Mouse (Mus musculus) MEL (cell line): ENCODE data around the gene Gm20696. TPM values are rescaled to one million over a fixed set of nuclear protein-coding genes. Genes with fewer than 3 reads are reported as not detected.

Experiments used
- DNase-seq: peaks from one replicate; pipeline ENCODE4 v3.0.0; 2011; ENCODE audit warnings: low read depth, low spot score
- H3K27ac ChIP-seq: 2 replicates; pipeline ENCODE4 v1.5.1; 2012; ENCODE audit warnings: low read depth, mild to moderate bottlenecking, control low read depth, low read length, moderate library complexity; ENCODE audit not compliant: control insufficient read depth
- H3K27me3 ChIP-seq, 2 experiments: fragments of 150-350 bp in 1 of 2; sonication (generic) in 1 of 2; 2 replicates each; pipeline ENCODE4 v1.6.1; 2012; ENCODE audit warnings: low read length in 2 of 2, mild to moderate bottlenecking in 2 of 2, improper control_type of control experiment in 1 of 2, moderate library complexity in 1 of 2; ENCODE audit not compliant: insufficient read depth in 2 of 2, control insufficient read depth in 1 of 2
- H3K36me3 ChIP-seq, 2 experiments: 2 replicates each; pipeline ENCODE4 v1.6.1; 2012 to 2014; ENCODE audit warnings: low read length in 2 of 2, improper control_type of control experiment in 1 of 2, inconsistent platforms in 1 of 2, mild to moderate bottlenecking in 1 of 2; ENCODE audit not compliant: insufficient read depth in 2 of 2, control insufficient read depth in 1 of 2
- H3K4me1 ChIP-seq, 2 experiments: fragments of 150-350 bp in 1 of 2; sonication (generic) in 1 of 2; 2 replicates each; pipeline ENCODE4 v1.6.1; 2012; ENCODE audit warnings: low read length in 2 of 2, improper control_type of control experiment in 1 of 2, mild to moderate bottlenecking in 1 of 2; ENCODE audit not compliant: insufficient read depth in 2 of 2, control insufficient read depth in 1 of 2
- H3K4me3 ChIP-seq, 2 experiments: fragments of 150-350 bp in 1 of 2; sonication (generic) in 1 of 2; 2 replicates each; pipeline ENCODE4 v1.5.1; 2012; ENCODE audit warnings: low read depth in 2 of 2, low read length in 2 of 2, mild to moderate bottlenecking in 2 of 2, moderate library complexity in 2 of 2, control low read depth in 1 of 2, improper control_type of control experiment in 1 of 2; ENCODE audit not compliant: control insufficient read depth in 1 of 2, insufficient read depth in 1 of 2
- H3K79me2 ChIP-seq: 2 replicates; pipeline ENCODE4 v1.6.1; 2012; ENCODE audit warnings: mild to moderate bottlenecking, low read length, moderate library complexity; ENCODE audit not compliant: control insufficient read depth, poor library complexity, insufficient read depth
- H3K9ac ChIP-seq: 2 replicates; pipeline ENCODE4 v1.6.1; 2012; ENCODE audit warnings: low read depth, mild to moderate bottlenecking, control low read depth, low read length, moderate library complexity; ENCODE audit not compliant: control insufficient read depth, poor library complexity, severe bottlenecking
- H3K9me3 ChIP-seq: fragments of 150-350 bp; sonication (generic); replicated peaks from 2 replicates; pipeline ENCODE4 v1.6.1; 2012; ENCODE audit warnings: mild to moderate bottlenecking, low read length, improper control_type of control experiment, moderate library complexity; ENCODE audit not compliant: insufficient read depth
- CHD1 ChIP-seq: IDR thresholded peaks from 2 replicates; pipeline ENCODE4 v1.6.1; 2012; ENCODE audit warnings: low read depth, mild to moderate bottlenecking, inconsistent platforms, low read length, improper control_type of control experiment
- E2F4 ChIP-seq: IDR thresholded peaks from 2 replicates; pipeline ENCODE4 v1.6.1; 2011; ENCODE audit warnings: low read depth, low read length, improper control_type of control experiment, borderline replicate concordance
- ELF1 ChIP-seq: IDR thresholded peaks from 2 replicates; pipeline ENCODE4 v1.6.1; 2014; ENCODE audit warnings: low read depth, mild to moderate bottlenecking, inconsistent platforms, low read length, improper control_type of control experiment, moderate library complexity
- EP300 ChIP-seq, 2 experiments: IDR thresholded peaks; 2 replicates each; pipeline ENCODE4 v1.6.1; 2011; ENCODE audit warnings: improper control_type of control experiment in 2 of 2, low read length in 2 of 2, low read depth in 1 of 2, mild to moderate bottlenecking in 1 of 2
- GABPA ChIP-seq: IDR thresholded peaks from 2 replicates; pipeline ENCODE4 v1.6.1; 2012; ENCODE audit warnings: low read depth, mild to moderate bottlenecking, inconsistent platforms, low read length, improper control_type of control experiment, moderate library complexity
- HCFC1 ChIP-seq: IDR thresholded peaks from 2 replicates; pipeline ENCODE4 v1.6.1; 2012; ENCODE audit warnings: low read depth, mild to moderate bottlenecking, inconsistent platforms, low read length, improper control_type of control experiment, moderate library complexity
- JUND ChIP-seq: IDR thresholded peaks from 2 replicates; pipeline ENCODE4 v1.6.1; 2011; ENCODE audit warnings: low read depth, mild to moderate bottlenecking, improper control_type of control experiment, low read length
- KAT2A ChIP-seq: conservative IDR thresholded peaks from 2 replicates; pipeline ENCODE4 v1.6.1; 2012; ENCODE audit warnings: low read depth, low read length, improper control_type of control experiment, inconsistent platforms
- MAFK ChIP-seq: IDR thresholded peaks from 2 replicates; pipeline ENCODE4 v1.6.1; 2011; ENCODE audit warnings: low read depth, mild to moderate bottlenecking, low read length, improper control_type of control experiment, borderline replicate concordance
- MAX ChIP-seq: IDR thresholded peaks from 2 replicates; pipeline ENCODE4 v1.6.1; 2011; ENCODE audit warnings: low read length, improper control_type of control experiment
- MEF2A ChIP-seq: IDR thresholded peaks from 2 replicates; pipeline ENCODE4 v1.6.1; 2014; ENCODE audit warnings: low read depth, mild to moderate bottlenecking, inconsistent platforms, low read length, improper control_type of control experiment; ENCODE audit not compliant: poor library complexity, insufficient replicate concordance, severe bottlenecking; ENCODE audit errors: extremely low read depth
- MYB ChIP-seq: IDR thresholded peaks from 2 replicates; pipeline ENCODE4 v1.6.1; 2011; ENCODE audit warnings: mild to moderate bottlenecking, low read depth, low read length, improper control_type of control experiment
- NELFE ChIP-seq: IDR thresholded peaks from 2 replicates; pipeline ENCODE4 v1.6.1; 2011; ENCODE audit warnings: low read depth, low read length, improper control_type of control experiment
- POLR2A ChIP-seq, 2 experiments: IDR thresholded peaks; 2 replicates each; pipeline ENCODE4 v1.6.1; 2011 to 2012; ENCODE audit warnings: low read length in 2 of 2, mild to moderate bottlenecking in 2 of 2, control low read depth in 1 of 2, improper control_type of control experiment in 1 of 2, low read depth in 1 of 2, moderate library complexity in 1 of 2; ENCODE audit not compliant: control insufficient read depth in 1 of 2, insufficient read depth in 1 of 2, poor library complexity in 1 of 2
- POLR2AphosphoS5 ChIP-seq: IDR thresholded peaks from 2 replicates; pipeline ENCODE4 v1.6.1; 2012; ENCODE audit warnings: low read depth, borderline replicate concordance, mild to moderate bottlenecking, inconsistent platforms, low read length, moderate library complexity, mixed read lengths
- RAD21 ChIP-seq: IDR thresholded peaks from 2 replicates; pipeline ENCODE4 v1.6.1; 2011; ENCODE audit warnings: mild to moderate bottlenecking, low read depth, low read length, improper control_type of control experiment
- RCOR1 ChIP-seq: IDR thresholded peaks from 2 replicates; pipeline ENCODE4 v1.6.1; 2012; ENCODE audit warnings: low read depth, mild to moderate bottlenecking, inconsistent platforms, low read length, improper control_type of control experiment
- SIN3A ChIP-seq: IDR thresholded peaks from 2 replicates; pipeline ENCODE4 v1.6.1; 2012; ENCODE audit warnings: low read length, improper control_type of control experiment, inconsistent platforms
- TBP ChIP-seq: IDR thresholded peaks from 2 replicates; pipeline ENCODE4 v1.8.0; 2011; ENCODE audit warnings: low read depth, low read length, improper control_type of control experiment
- TCF12 ChIP-seq: IDR thresholded peaks from 2 replicates; pipeline ENCODE4 v1.6.1; 2014; ENCODE audit warnings: low read depth, mild to moderate bottlenecking, inconsistent platforms, low read length, improper control_type of control experiment, moderate library complexity
- USF1 ChIP-seq: IDR thresholded peaks from 2 replicates; pipeline ENCODE4 v1.6.1; 2014; ENCODE audit warnings: low read depth, mild to moderate bottlenecking, inconsistent platforms, low read length, improper control_type of control experiment, moderate library complexity
- ZC3H11A ChIP-seq: IDR thresholded peaks from 2 replicates; pipeline ENCODE4 v1.6.1; 2012; ENCODE audit warnings: low read depth, mild to moderate bottlenecking, inconsistent platforms, low read length, improper control_type of control experiment
- polyA plus RNA-seq, 2 experiments: library from polyadenylated mRNA; stranded (reverse) in 1 of 2; unstranded in 1 of 2; fragments of >175 nt in 1 of 2; fragments of >200 nt in 1 of 2; gene quantifications; 2 replicates each; pipeline versions ENCODE4 v1.2.1 to v1.2.4; 2012; ENCODE audit warnings: low replicate concordance in 2 of 2, low read depth in 1 of 2; ENCODE audit not compliant: insufficient read length in 2 of 2, insufficient read depth in 1 of 2, missing spikeins in 1 of 2
- total RNA-seq: library from RNA; depleted of rRNA; stranded (reverse); fragments of 300-350 nt; gene quantifications from 2 replicates; pipeline ENCODE4 v1.2.3, GENCODE M21; 2012

Gene Gm20696
- total and polyA plus RNA-seq, 3 experiments, result 0.07 to 0.39 TPM; not detected in 1

DNA sequence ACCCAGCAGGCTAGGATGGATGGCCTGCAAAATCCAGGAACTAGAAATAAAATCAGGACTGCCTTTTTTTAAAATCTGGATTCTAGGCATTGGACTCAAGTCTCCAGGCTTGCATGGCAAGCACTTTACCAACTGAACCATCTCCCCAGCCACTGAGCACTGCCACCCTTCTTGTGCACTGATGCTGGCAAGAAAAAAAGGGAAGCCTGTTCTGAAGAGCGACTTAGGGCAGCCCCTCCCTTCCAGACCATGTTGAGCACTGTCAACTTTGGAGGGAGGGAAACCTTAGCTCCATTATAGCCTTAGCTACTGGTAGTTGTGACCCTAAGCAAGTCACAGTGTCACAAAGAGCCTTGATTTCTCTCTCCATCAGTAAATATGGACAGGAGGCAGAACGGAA lies 308.7 kb downstream of the Gm20696 start:
- no peaks in the 10 kb centered on the region for H3K27me3 ChIP-seq
- H3K27ac ChIP-seq, result no peak overlapping the region
- H3K9ac ChIP-seq, result no peak overlapping the region
- peaks cover 0 to 6% of the 10 kb centered on the region in 2 experiments; a peak in 2 of 4 replicates for H3K36me3 ChIP-seq
- H3K4me3 ChIP-seq, result no peak overlapping the region
- H3K79me2 ChIP-seq, result no peaks in the 10 kb centered on the region
- H3K4me1 ChIP-seq, result peaks cover 8 to 12% of the 10 kb centered on the region in 2 experiments
- no peak for DNase-seq
- H3K9me3 ChIP-seq, result no peaks in the 10 kb centered on the region
- no peak for TF ChIP-seq USF1
- no peak for TF ChIP-seq GABPA
- TF ChIP-seq TBP, result no peak
- TF ChIP-seq E2F4, result no peak
- no peak for TF ChIP-seq POLR2AphosphoS5
- no peak for TF ChIP-seq MYB
- TF ChIP-seq JUND, result no peak
- TF ChIP-seq MEF2A, result no peak
- TF ChIP-seq ZC3H11A, result no peak
- no peak for TF ChIP-seq RCOR1
- no peak for TF ChIP-seq MAX
- no peak for TF ChIP-seq HCFC1
- no peak for TF ChIP-seq EP300 (IDR thresholded peaks at IDR 0.05; ENCODE audit: low read depth in 1 of 2, low read length in 2 of 2)
- TF ChIP-seq ELF1, result no peak
- TF ChIP-seq KAT2A, result no peak
- TF ChIP-seq SIN3A, result no peak

GRCm38 (mm10) chr6:99354338-99354737 lies 312.3 kb downstream of the Gm20696 start:
- TF ChIP-seq GABPA (no peak), RAD21 (no peak), POLR2A (IDR thresholded peaks at IDR 0.05; ENCODE audit: control insufficient read depth in 1 of 2, insufficient read depth in 1 of 2, low read depth in 1 of 2, low read length in 2 of 2, poor library complexity in 1 of 2) (no peak), MAX (no peak), MAFK (no peak), TCF12 (no peak), CHD1 (no peak), NELFE (no peak), JUND (no peak)
- no peak for DNase-seq
- Histone ChIP-seq H3K4me3 (no peak overlapping the region), H3K27ac (no peak overlapping the region), H3K27me3 (no peaks in the 10 kb centered on the region), H3K9me3 (no peaks in the 10 kb centered on the region), H3K4me1 (peaks cover 6 to 14% of the 10 kb centered on the region in 2 experiments), H3K79me2 (no peaks in the 10 kb centered on the region), H3K36me3 (peaks cover 0 to 8% of the 10 kb centered on the region in 2 experiments; a peak in 2 of 4 replicates), H3K9ac (no peak overlapping the region)
